Mouse (Mus musculus): Measurements from ENCODE around the gene Nsf. TPM values are rescaled to one million over a fixed set of nuclear protein-coding genes. Genes with fewer than 3 reads are reported as not detected.

The Nsf gene
- polyA plus RNA-seq, 1 experiment from 2014 or later, result 54.4 TPM

GRCm38 (mm10) chr11:103811246-103811645, 142.6 kb downstream of the Nsf start:
- no peak overlapping the region for H3K4me3 ChIP-seq
- no peak overlapping the region for H3K27ac ChIP-seq (replicated peaks)
- peaks cover 45% of the 10 kb centered on the region for H3K4me1 ChIP-seq
- no peaks in the 10 kb centered on the region for H3K9me3 ChIP-seq
- H3K36me3 ChIP-seq (replicated peaks), result no peaks in the 10 kb centered on the region
- DNase-seq (ENCODE audit: low spot score), result no peak
- WGBS, result 44% methylated on average over 25 of the region's 25 CpGs
- peaks cover 95% of the 10 kb centered on the region for H3K27me3 ChIP-seq (replicated peaks; ENCODE audit: low read depth, poor library complexity, severe bottlenecking)

- Histone ChIP-seq H3K4me3 (peak overlapping the region; percentile 68), H3K27ac (replicated peaks) (no peak overlapping the region), H3K27me3 (replicated peaks; ENCODE audit: low read depth, poor library complexity, severe bottlenecking) (peaks cover 100% of the 10 kb centered on the region), H3K9me3 (0 out of 2 replicates have a peak, but pooled peaks cover 4% of the 10 kb centered on the region), H3K36me3 (replicated peaks) (no peaks in the 10 kb centered on the region), H3K4me1 (peaks cover 43% of the 10 kb centered on the region)
- 8% methylated on average over 12 of the region's 12 CpGs for WGBS
- no peak for DNase-seq (ENCODE audit: low spot score)
Observed at GRCm38 (mm10) chr11:103810631-103811030, 143.2 kb downstream of the Nsf start.

- Histone ChIP-seq H3K27ac (replicated peaks) (peak overlapping the region; percentile 80), H3K27me3 (replicated peaks; ENCODE audit: low read depth, poor library complexity, severe bottlenecking) (peaks cover 100% of the 10 kb centered on the region), H3K4me1 (peaks cover 38% of the 10 kb centered on the region)
Observed at GRCm38 (mm10) chr11:103809611-103810598, 144.0 kb downstream of the Nsf start.

GRCm38 (mm10) chr11:103808771-103809610, 144.9 kb downstream of the Nsf start:
- H3K27ac ChIP-seq (replicated peaks), result peak overlapping the region; percentile 80; the same call in 1 of the 2 replicates

More at GRCm38 (mm10) chr11:103809611-103810598, 144.0 kb downstream of the Nsf start:
- Histone ChIP-seq H3K36me3 (replicated peaks) (no peaks in the 10 kb centered on the region), H3K4me3 (peak overlapping the region; percentile 68), H3K9me3 (peaks cover 10% of the 10 kb centered on the region; the same call in 1 of the 2 replicates)
- WGBS, result 1% methylated on average over 107 of the region's 107 CpGs
- DNase-seq (ENCODE audit: low spot score), result peak; percentile 68

GRCm38 (mm10) chr11:103807966-103808365, 145.9 kb downstream of the Nsf start:
- Histone ChIP-seq H3K4me3 (no peak overlapping the region), H3K27me3 (replicated peaks; ENCODE audit: low read depth, poor library complexity, severe bottlenecking) (peaks cover 98% of the 10 kb centered on the region), H3K9me3 (peaks cover 13% of the 10 kb centered on the region; the same call in 1 of the 2 replicates), H3K4me1 (peaks cover 35% of the 10 kb centered on the region), H3K36me3 (replicated peaks) (no peaks in the 10 kb centered on the region), H3K27ac (replicated peaks) (no peak overlapping the region)
- WGBS, result 53% methylated on average over 12 of the region's 12 CpGs
- DNase-seq (ENCODE audit: low spot score), result no peak

More at GRCm38 (mm10) chr11:103808771-103809610, 144.9 kb downstream of the Nsf start:
- Histone ChIP-seq H3K4me3 (peak overlapping the region; percentile 68), H3K36me3 (replicated peaks) (no peaks in the 10 kb centered on the region), H3K27me3 (replicated peaks; ENCODE audit: low read depth, poor library complexity, severe bottlenecking) (peaks cover 100% of the 10 kb centered on the region), H3K4me1 (peaks cover 35% of the 10 kb centered on the region), H3K9me3 (peaks cover 13% of the 10 kb centered on the region; the same call in 1 of the 2 replicates)
- 3% methylated on average over 29 of the region's 29 CpGs for WGBS
- DNase-seq (ENCODE audit: low spot score), result peak; percentile 19

GRCm38 (mm10) chr11:103804804-103805203, 149.1 kb downstream of the Nsf start:
- Histone ChIP-seq H3K4me3 (no peak overlapping the region), H3K36me3 (replicated peaks) (no peaks in the 10 kb centered on the region), H3K27me3 (replicated peaks; ENCODE audit: low read depth, poor library complexity, severe bottlenecking) (peaks cover 95% of the 10 kb centered on the region), H3K9me3 (peaks cover 13% of the 10 kb centered on the region; the same call in 1 of the 2 replicates), H3K4me1 (peaks cover 21% of the 10 kb centered on the region), H3K27ac (replicated peaks) (peak overlapping the region; percentile 4; the same call in 1 of the 2 replicates)
- DNase-seq (ENCODE audit: low spot score), result no peak
- WGBS, result 69% methylated on average over 4 of the region's 4 CpGs

- Histone ChIP-seq H3K9me3 (peaks cover 13% of the 10 kb centered on the region; the same call in 1 of the 2 replicates), H3K4me1 (peaks cover 14% of the 10 kb centered on the region), H3K36me3 (replicated peaks) (no peaks in the 10 kb centered on the region), H3K4me3 (no peak overlapping the region), H3K27me3 (replicated peaks; ENCODE audit: low read depth, poor library complexity, severe bottlenecking) (peaks cover 95% of the 10 kb centered on the region), H3K27ac (replicated peaks) (no peak overlapping the region)
- no peak for DNase-seq (ENCODE audit: low spot score)
- 88% methylated on average over 11 of the region's 11 CpGs for WGBS
Observed at GRCm38 (mm10) chr11:103804126-103804525, 149.7 kb downstream of the Nsf start.

GRCm38 (mm10) chr11:103801128-103801527, 152.7 kb downstream of the Nsf start:
- Histone ChIP-seq H3K9me3 (peaks cover 13% of the 10 kb centered on the region; the same call in 1 of the 2 replicates), H3K4me1 (0 out of 2 replicates have a peak, but pooled peaks cover 7% of the 10 kb centered on the region), H3K36me3 (replicated peaks) (no peaks in the 10 kb centered on the region), H3K27me3 (replicated peaks; ENCODE audit: low read depth, poor library complexity, severe bottlenecking) (peaks cover 95% of the 10 kb centered on the region), H3K4me3 (no peak overlapping the region), H3K27ac (replicated peaks) (no peak overlapping the region)
- 80% methylated on average over 9 of the region's 9 CpGs for WGBS
- no peak for DNase-seq (ENCODE audit: low spot score)

- WGBS, result 85% methylated on average over 5 of the region's 5 CpGs
- peaks cover 47% of the 10 kb centered on the region for H3K27me3 ChIP-seq (replicated peaks; ENCODE audit: low read depth, poor library complexity, severe bottlenecking)
Observed at GRCm38 (mm10) chr11:103789951-103790350, 163.9 kb downstream of the Nsf start.

GRCm38 (mm10) chr11:103780152-103780551, 173.7 kb downstream of the Nsf start:
- no peaks in the 10 kb centered on the region for H3K36me3 ChIP-seq (replicated peaks)
- H3K9me3 ChIP-seq, result no peaks in the 10 kb centered on the region
- H3K27ac ChIP-seq (replicated peaks), result no peak overlapping the region
- peaks cover 5% of the 10 kb centered on the region; the same call in 1 of the 2 replicates for H3K4me1 ChIP-seq
- no peak for DNase-seq (ENCODE audit: low spot score)
- WGBS, result 70% methylated on average over 9 of the region's 9 CpGs
- no peak overlapping the region for H3K4me3 ChIP-seq
- H3K27me3 ChIP-seq (replicated peaks; ENCODE audit: low read depth, poor library complexity, severe bottlenecking), result peaks cover 77% of the 10 kb centered on the region

More at GRCm38 (mm10) chr11:103789951-103790350, 163.9 kb downstream of the Nsf start:
- no peak overlapping the region for H3K27ac ChIP-seq (replicated peaks)
- no peak for DNase-seq (ENCODE audit: low spot score)
- H3K4me1 ChIP-seq, result no peaks in the 10 kb centered on the region
- H3K4me3 ChIP-seq, result no peak overlapping the region
- H3K9me3 ChIP-seq, result no peaks in the 10 kb centered on the region
- no peaks in the 10 kb centered on the region for H3K36me3 ChIP-seq (replicated peaks)

- DNase-seq (ENCODE audit: low spot score), result no peak
- peak overlapping the region; percentile 58 for H3K4me3 ChIP-seq
- H3K4me1 ChIP-seq, result peaks cover 45% of the 10 kb centered on the region
- H3K27me3 ChIP-seq (replicated peaks; ENCODE audit: low read depth, poor library complexity, severe bottlenecking), result peaks cover 100% of the 10 kb centered on the region
- peak overlapping the region; percentile 51; the same call in 1 of the 2 replicates for H3K27ac ChIP-seq (replicated peaks)
- under 1% methylated on average over 19 of the region's 19 CpGs for WGBS
- no peaks in the 10 kb centered on the region for H3K9me3 ChIP-seq
- H3K36me3 ChIP-seq (replicated peaks), result no peaks in the 10 kb centered on the region
Observed at GRCm38 (mm10) chr11:103774228-103774530, 179.7 kb downstream of the Nsf start.
